Mouse (Mus musculus): ENCODE data around the gene Acot6. TPM values are rescaled to one million over a fixed set of nuclear protein-coding genes. Genes with fewer than 3 reads are reported as not detected.
A peak's percentile ranks its signal among the peaks of the same experiment; 100 is the strongest.

Gene Acot6
- total and polyA plus RNA-seq, 2 experiments from 2014 or later, result 1.2 to 1.8 TPM

GRCm38 (mm10) chr12:84129931-84130330 lies 29.5 kb downstream of the Acot6 start:
- Histone ChIP-seq H3K27me3 (ENCODE audit: control insufficient read depth, insufficient read depth, low read length) (no peaks in the 10 kb centered on the region), H3K36me3 (replicated peaks; ENCODE audit: control insufficient read depth, insufficient read depth, low read length) (peaks cover 15% of the 10 kb centered on the region), H3K4me3 (ENCODE audit: low read depth, low read length) (no peak overlapping the region), H3K4me1 (ENCODE audit: control insufficient read depth, insufficient read depth) (no peaks in the 10 kb centered on the region), H3K9ac (replicated peaks; ENCODE audit: low read depth, low read length) (no peak overlapping the region), H3K4me2 (ENCODE audit: low read depth, low read length) (no peak overlapping the region), H3K9me3 (replicated peaks; ENCODE audit: control insufficient read depth, low read length) (no peaks in the 10 kb centered on the region), H3K27ac (ENCODE audit: low read depth) (no peak overlapping the region)
- no peak for TF ChIP-seq CTCF (IDR thresholded peaks at IDR 0.05; ENCODE audit: low read depth)
- no peak for TF ChIP-seq EP300 (IDR thresholded peaks at IDR 0.05; ENCODE audit: low read depth)
- WGBS, result 86% methylated on average over 8 of the region's 8 CpGs
- ATAC-seq (ENCODE audit: insufficient read depth, low read depth) (no peak), DNase-seq (ENCODE audit: low spot score) (no peak)

GRCm38 (mm10) chr12:84132265-84132664 lies 31.8 kb downstream of the Acot6 start:
- H3K9ac ChIP-seq (replicated peaks; ENCODE audit: low read depth, low read length), result no peak overlapping the region

GRCm38 (mm10) chr12:84137131-84137530 lies 36.7 kb downstream of the Acot6 start:
- Histone ChIP-seq H3K4me2 (ENCODE audit: low read depth, low read length) (no peak overlapping the region), H3K9ac (replicated peaks; ENCODE audit: low read depth, low read length) (no peak overlapping the region), H3K27me3 (ENCODE audit: control insufficient read depth, insufficient read depth, low read length) (no peaks in the 10 kb centered on the region), H3K4me3 (ENCODE audit: low read depth, low read length) (no peak overlapping the region), H3K36me3 (replicated peaks; ENCODE audit: control insufficient read depth, insufficient read depth, low read length) (peaks cover 14% of the 10 kb centered on the region), H3K27ac (ENCODE audit: low read depth) (no peak overlapping the region), H3K4me1 (ENCODE audit: control insufficient read depth, insufficient read depth) (no peaks in the 10 kb centered on the region), H3K9me3 (replicated peaks; ENCODE audit: control insufficient read depth, low read length) (no peaks in the 10 kb centered on the region)
- 77% methylated on average over 7 of the region's 7 CpGs for WGBS
- ATAC-seq (ENCODE audit: insufficient read depth, low read depth) (no peak), DNase-seq (ENCODE audit: low spot score) (no peak)
- TF ChIP-seq EP300 (IDR thresholded peaks at IDR 0.05; ENCODE audit: low read depth), result no peak
- no peak for TF ChIP-seq CTCF (IDR thresholded peaks at IDR 0.05; ENCODE audit: low read depth)

More at GRCm38 (mm10) chr12:84132265-84132664, 31.8 kb downstream of the Acot6 start:
- peaks cover 20% of the 10 kb centered on the region for H3K36me3 ChIP-seq (replicated peaks; ENCODE audit: control insufficient read depth, insufficient read depth, low read length)
- 70% methylated on average over 3 of the region's 3 CpGs for WGBS
- no peak overlapping the region for H3K27ac ChIP-seq (ENCODE audit: low read depth)
- DNase-seq (ENCODE audit: low spot score), result no peak
- TF ChIP-seq EP300 (IDR thresholded peaks at IDR 0.05; ENCODE audit: low read depth), result no peak
- TF ChIP-seq CTCF (IDR thresholded peaks at IDR 0.05; ENCODE audit: low read depth), result peak; percentile 50
- H3K4me1 ChIP-seq (ENCODE audit: control insufficient read depth, insufficient read depth), result no peaks in the 10 kb centered on the region
- no peaks in the 10 kb centered on the region for H3K9me3 ChIP-seq (replicated peaks; ENCODE audit: control insufficient read depth, low read length)
- no peak overlapping the region for H3K4me3 ChIP-seq (ENCODE audit: low read depth, low read length)
- ATAC-seq (ENCODE audit: insufficient read depth, low read depth), result no peak
- H3K27me3 ChIP-seq (ENCODE audit: control insufficient read depth, insufficient read depth, low read length), result no peaks in the 10 kb centered on the region
- H3K4me2 ChIP-seq (ENCODE audit: low read depth, low read length), result no peak overlapping the region

- no peaks in the 10 kb centered on the region for H3K27me3 ChIP-seq (ENCODE audit: control insufficient read depth, insufficient read depth, low read length)
- peaks cover 14% of the 10 kb centered on the region; the same call in 1 of the 2 replicates for H3K36me3 ChIP-seq (replicated peaks; ENCODE audit: control insufficient read depth, insufficient read depth, low read length)
- H3K4me3 ChIP-seq (ENCODE audit: low read depth, low read length), result no peak overlapping the region
- DNase-seq (ENCODE audit: low spot score), result no peak
- TF ChIP-seq CTCF (IDR thresholded peaks at IDR 0.05; ENCODE audit: low read depth) (no peak), EP300 (IDR thresholded peaks at IDR 0.05; ENCODE audit: low read depth) (no peak)
- no peaks in the 10 kb centered on the region for H3K9me3 ChIP-seq (replicated peaks; ENCODE audit: control insufficient read depth, low read length)
- H3K4me1 ChIP-seq (ENCODE audit: control insufficient read depth, insufficient read depth), result no peaks in the 10 kb centered on the region
- WGBS, result 64% methylated on average over 4 of the region's 4 CpGs
- no peak overlapping the region for H3K4me2 ChIP-seq (ENCODE audit: low read depth, low read length)
- no peak for ATAC-seq (ENCODE audit: insufficient read depth, low read depth)
- no peak overlapping the region for H3K27ac ChIP-seq (ENCODE audit: low read depth)
- no peak overlapping the region for H3K9ac ChIP-seq (replicated peaks; ENCODE audit: low read depth, low read length)
These were observed 39.7 kb downstream of the Acot6 start for GRCm38 (mm10) chr12:84140135-84140534.

GRCm38 (mm10) chr12:84141271-84141670 lies 40.8 kb downstream of the Acot6 start:
- Histone ChIP-seq H3K27ac (ENCODE audit: low read depth) (no peak overlapping the region), H3K4me3 (ENCODE audit: low read depth, low read length) (no peak overlapping the region), H3K27me3 (ENCODE audit: control insufficient read depth, insufficient read depth, low read length) (no peaks in the 10 kb centered on the region), H3K9me3 (replicated peaks; ENCODE audit: control insufficient read depth, low read length) (no peaks in the 10 kb centered on the region), H3K4me1 (ENCODE audit: control insufficient read depth, insufficient read depth) (no peaks in the 10 kb centered on the region), H3K4me2 (ENCODE audit: low read depth, low read length) (no peak overlapping the region), H3K36me3 (replicated peaks; ENCODE audit: control insufficient read depth, insufficient read depth, low read length) (peaks cover 10% of the 10 kb centered on the region; the same call in 1 of the 2 replicates), H3K9ac (replicated peaks; ENCODE audit: low read depth, low read length) (no peak overlapping the region)
- ATAC-seq (ENCODE audit: insufficient read depth, low read depth) (no peak), DNase-seq (ENCODE audit: low spot score) (no peak)
- TF ChIP-seq EP300 (IDR thresholded peaks at IDR 0.05; ENCODE audit: low read depth) (no peak), CTCF (IDR thresholded peaks at IDR 0.05; ENCODE audit: low read depth) (no peak)
- WGBS, result 77% methylated on average over 4 of the region's 4 CpGs
